Mouse (Mus musculus): ENCODE data around the gene Sh2d4b. TPM values are rescaled to one million over a fixed set of nuclear protein-coding genes. Genes with fewer than 3 reads are reported as not detected.

Gene Sh2d4b
- total and polyA plus RNA-seq, 3 experiments: 0.12 to 0.26 TPM; not detected in 1

DNA sequence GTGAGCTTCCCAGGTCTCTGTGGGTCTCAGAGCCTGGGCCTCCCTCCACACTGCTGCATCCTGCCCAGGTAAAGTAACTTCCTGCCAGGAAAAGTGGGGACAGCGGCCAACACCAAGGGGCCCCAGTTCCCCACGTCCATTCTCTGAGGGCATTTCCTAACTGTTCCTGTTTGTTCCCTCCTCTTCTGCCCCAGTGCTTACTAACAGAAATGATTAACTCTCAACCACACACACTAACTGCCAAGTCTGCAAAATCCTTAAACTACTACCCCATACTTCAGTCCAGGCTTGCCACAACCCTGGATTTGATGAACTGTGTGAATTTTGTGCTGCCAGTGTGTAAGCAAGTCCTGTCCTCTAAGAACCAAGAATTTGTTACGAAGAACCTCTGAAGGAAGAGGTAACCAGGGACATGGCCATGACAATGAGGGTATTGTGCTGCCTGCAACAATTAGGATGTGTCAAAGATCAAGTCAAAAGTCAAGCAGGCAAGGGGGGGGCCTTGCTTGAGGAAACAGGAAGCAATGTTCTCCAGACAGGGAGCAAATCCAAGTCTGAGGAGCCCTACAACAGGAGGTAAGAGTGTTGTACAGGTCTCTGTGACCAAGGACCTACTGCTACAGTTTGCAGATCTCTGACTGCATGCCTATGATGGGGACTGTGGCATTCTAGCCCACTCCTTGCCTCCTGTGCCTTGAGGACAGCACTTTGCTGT lies 38.2 kb upstream of the Sh2d4b start:
- Histone ChIP-seq H3K27me3 (ENCODE audit: control insufficient read depth in 1 of 2, insufficient read depth in 2 of 2, low read length in 2 of 2) (no peaks in the 10 kb centered on the region), H3K9me3 (replicated peaks; ENCODE audit: insufficient read depth, low read length) (no peaks in the 10 kb centered on the region), H3K4me3 (ENCODE audit: control insufficient read depth in 1 of 2, insufficient read depth in 1 of 2, low read depth in 2 of 2, low read length in 2 of 2) (no peak overlapping the region), H3K9ac (ENCODE audit: control insufficient read depth, low read depth, low read length, poor library complexity, severe bottlenecking) (no peak overlapping the region), H3K27ac (ENCODE audit: control insufficient read depth, low read depth, low read length) (no peak overlapping the region), H3K79me2 (ENCODE audit: control insufficient read depth, insufficient read depth, low read length, poor library complexity) (peaks cover 5% of the 10 kb centered on the region; the same call in 1 of the 2 replicates), H3K4me1 (ENCODE audit: control insufficient read depth in 1 of 2, insufficient read depth in 2 of 2, low read length in 2 of 2) (peaks cover 16 to 42% of the 10 kb centered on the region in 2 experiments), H3K36me3 (ENCODE audit: control insufficient read depth in 1 of 2, insufficient read depth in 2 of 2, low read length in 2 of 2) (peaks cover 0 to 40% of the 10 kb centered on the region in 2 experiments; a peak in 2 of 4 replicates)
- DNase-seq (ENCODE audit: low read depth, low spot score): no peak
- no peak for TF ChIP-seq TCF12 (IDR thresholded peaks at IDR 0.05; ENCODE audit: low read depth, low read length)
- TF ChIP-seq TAL1 (IDR thresholded peaks at IDR 0.05; ENCODE audit: low read length): no peak
- no peak for TF ChIP-seq MAZ (IDR thresholded peaks at IDR 0.05; ENCODE audit: low read depth, low read length)
- no peak for TF ChIP-seq MEF2A (IDR thresholded peaks at IDR 0.05; ENCODE audit: extremely low read depth, insufficient replicate concordance, low read depth, low read length, poor library complexity, severe bottlenecking)
- no peak for TF ChIP-seq SMC3 (IDR thresholded peaks at IDR 0.05; ENCODE audit: low read depth, low read length)
- no peak for TF ChIP-seq POLR2A (IDR thresholded peaks at IDR 0.05; ENCODE audit: control insufficient read depth in 1 of 2, insufficient read depth in 1 of 2, low read depth in 1 of 2, low read length in 2 of 2, poor library complexity in 1 of 2)
- no peak for TF ChIP-seq HCFC1 (IDR thresholded peaks at IDR 0.05; ENCODE audit: low read depth, low read length)

DNA sequence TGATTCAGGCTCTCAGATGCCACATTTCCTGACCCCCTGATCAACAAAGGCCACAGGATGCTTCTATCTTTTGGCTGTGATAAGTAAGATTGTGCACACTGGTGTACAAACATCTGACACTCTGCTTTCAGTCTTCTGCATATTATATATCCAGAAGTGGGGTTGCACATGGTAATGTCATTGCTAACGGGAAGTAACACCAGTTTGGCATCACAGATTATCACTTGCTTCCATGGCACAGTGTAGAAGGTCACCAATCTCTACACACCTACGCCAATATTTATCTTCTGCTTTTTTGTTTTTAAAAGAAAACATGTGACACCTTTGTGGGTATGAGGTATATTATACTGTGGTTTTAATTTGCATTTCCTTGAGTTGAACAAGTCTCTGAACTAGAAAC lies 36.9 kb upstream of the Sh2d4b start:
- peaks cover 0 to 31% of the 10 kb centered on the region in 2 experiments; a peak in 2 of 4 replicates for H3K36me3 ChIP-seq (ENCODE audit: control insufficient read depth in 1 of 2, insufficient read depth in 2 of 2, low read length in 2 of 2)

GRCm38 (mm10) chr14:40928897-40929296 lies 35.8 kb upstream of the Sh2d4b start:
- Histone ChIP-seq H3K27ac (ENCODE audit: control insufficient read depth, low read depth, low read length) (no peak overlapping the region), H3K9me3 (replicated peaks; ENCODE audit: insufficient read depth, low read length) (no peaks in the 10 kb centered on the region), H3K4me3 (ENCODE audit: control insufficient read depth in 1 of 2, insufficient read depth in 1 of 2, low read depth in 2 of 2, low read length in 2 of 2) (no peak overlapping the region), H3K27me3 (ENCODE audit: control insufficient read depth in 1 of 2, insufficient read depth in 2 of 2, low read length in 2 of 2) (no peaks in the 10 kb centered on the region), H3K36me3 (ENCODE audit: control insufficient read depth in 1 of 2, insufficient read depth in 2 of 2, low read length in 2 of 2) (peaks cover 0 to 24% of the 10 kb centered on the region in 2 experiments; a peak in 2 of 4 replicates), H3K9ac (ENCODE audit: control insufficient read depth, low read depth, low read length, poor library complexity, severe bottlenecking) (no peak overlapping the region), H3K79me2 (ENCODE audit: control insufficient read depth, insufficient read depth, low read length, poor library complexity) (no peaks in the 10 kb centered on the region; the same call in 1 of the 2 replicates), H3K4me1 (ENCODE audit: control insufficient read depth in 1 of 2, insufficient read depth in 2 of 2, low read length in 2 of 2) (peaks cover 10 to 30% of the 10 kb centered on the region in 2 experiments)
- DNase-seq (ENCODE audit: low read depth, low spot score): no peak
- TF ChIP-seq UBTF (IDR thresholded peaks at IDR 0.05; ENCODE audit: borderline replicate concordance, insufficient read depth, low read depth, low read length): no peak
- no peak for TF ChIP-seq ELF1 (IDR thresholded peaks at IDR 0.05; ENCODE audit: low read depth, low read length)
- TF ChIP-seq TCF12 (IDR thresholded peaks at IDR 0.05; ENCODE audit: low read depth, low read length): no peak
- TF ChIP-seq JUND (IDR thresholded peaks at IDR 0.05; ENCODE audit: low read depth, low read length): no peak
- no peak for TF ChIP-seq ETS1 (IDR thresholded peaks at IDR 0.05; ENCODE audit: low read depth, low read length)
- no peak for TF ChIP-seq CHD2 (IDR thresholded peaks at IDR 0.05; ENCODE audit: low read length)
- TF ChIP-seq USF2 (IDR thresholded peaks at IDR 0.05; ENCODE audit: borderline replicate concordance in 1 of 2, insufficient read depth in 1 of 2, low read depth in 1 of 2, low read length in 2 of 2): no peak
- no peak for TF ChIP-seq RAD21 (IDR thresholded peaks at IDR 0.05; ENCODE audit: low read depth, low read length)
- TF ChIP-seq ZNF384 (IDR thresholded peaks at IDR 0.05; ENCODE audit: low read depth, low read length): no peak
- no peak for TF ChIP-seq E2F4 (IDR thresholded peaks at IDR 0.05; ENCODE audit: borderline replicate concordance, low read depth, low read length)
- no peak for TF ChIP-seq ZC3H11A (IDR thresholded peaks at IDR 0.05; ENCODE audit: low read depth, low read length)
- no peak for TF ChIP-seq MEF2A (IDR thresholded peaks at IDR 0.05; ENCODE audit: extremely low read depth, insufficient replicate concordance, low read depth, low read length, poor library complexity, severe bottlenecking)
- TF ChIP-seq CTCF (IDR thresholded peaks at IDR 0.05 in 2 of 3, conservative IDR thresholded peaks at IDR 0.05 in 1 of 3; ENCODE audit: control insufficient read depth in 1 of 3, insufficient read depth in 1 of 3, low read depth in 2 of 3, low read length in 3 of 3, poor library complexity in 1 of 3, severe bottlenecking in 1 of 3): no peak
- TF ChIP-seq MXI1 (IDR thresholded peaks at IDR 0.05; ENCODE audit: low read depth, low read length): no peak
- no peak for TF ChIP-seq GATA1 (IDR thresholded peaks at IDR 0.05; ENCODE audit: low read depth, low read length)
- TF ChIP-seq MYC (IDR thresholded peaks at IDR 0.05; ENCODE audit: low read depth, low read length): no peak

More for the DNA sequence above, 36.9 kb upstream of the Sh2d4b start:
- Histone ChIP-seq H3K4me3 (ENCODE audit: control insufficient read depth in 1 of 2, insufficient read depth in 1 of 2, low read depth in 2 of 2, low read length in 2 of 2) (no peak overlapping the region), H3K9me3 (replicated peaks; ENCODE audit: insufficient read depth, low read length) (no peaks in the 10 kb centered on the region), H3K9ac (ENCODE audit: control insufficient read depth, low read depth, low read length, poor library complexity, severe bottlenecking) (no peak overlapping the region), H3K79me2 (ENCODE audit: control insufficient read depth, insufficient read depth, low read length, poor library complexity) (peaks cover 5% of the 10 kb centered on the region; the same call in 1 of the 2 replicates), H3K27me3 (ENCODE audit: control insufficient read depth in 1 of 2, insufficient read depth in 2 of 2, low read length in 2 of 2) (no peaks in the 10 kb centered on the region), H3K4me1 (ENCODE audit: control insufficient read depth in 1 of 2, insufficient read depth in 2 of 2, low read length in 2 of 2) (peaks cover 16 to 32% of the 10 kb centered on the region in 2 experiments), H3K27ac (ENCODE audit: control insufficient read depth, low read depth, low read length) (no peak overlapping the region)
- TF ChIP-seq POLR2AphosphoS5 (IDR thresholded peaks at IDR 0.05; ENCODE audit: borderline replicate concordance, low read depth, low read length): no peak
- no peak for TF ChIP-seq MXI1 (IDR thresholded peaks at IDR 0.05; ENCODE audit: low read depth, low read length)
- no peak for TF ChIP-seq TCF12 (IDR thresholded peaks at IDR 0.05; ENCODE audit: low read depth, low read length)
- no peak for TF ChIP-seq CTCF (IDR thresholded peaks at IDR 0.05 in 2 of 3, conservative IDR thresholded peaks at IDR 0.05 in 1 of 3; ENCODE audit: control insufficient read depth in 1 of 3, insufficient read depth in 1 of 3, low read depth in 2 of 3, low read length in 3 of 3, poor library complexity in 1 of 3, severe bottlenecking in 1 of 3)
- no peak for TF ChIP-seq EP300 (IDR thresholded peaks at IDR 0.05; ENCODE audit: low read depth in 1 of 2, low read length in 2 of 2)
- no peak for TF ChIP-seq RCOR1 (IDR thresholded peaks at IDR 0.05; ENCODE audit: low read depth, low read length)
- no peak for TF ChIP-seq TBP (IDR thresholded peaks at IDR 0.05; ENCODE audit: low read depth, low read length)
- TF ChIP-seq ZC3H11A (IDR thresholded peaks at IDR 0.05; ENCODE audit: low read depth, low read length): no peak
- no peak for DNase-seq (ENCODE audit: low read depth, low spot score)
